Mouse (Mus musculus) urinary bladder, adult 2 months (tissue): ENCODE measurements around the gene Nepro. TPM values are rescaled to one million over a fixed set of nuclear protein-coding genes. Genes with fewer than 3 reads are reported as not detected.
A peak's percentile ranks its signal among the peaks of the same experiment; 100 is the strongest.

Source experiments
- DNase-seq: peaks from one replicate; pipeline ENCODE4 v3.0.0; 2022; ENCODE audit warnings: low spot score
- polyA plus RNA-seq: library from polyadenylated mRNA; depleted of rRNA; stranded (reverse); fragments of >200 nt; gene quantifications from 2 replicates; pipeline ENCODE4 v1.2.3, GENCODE M21; 2012; rRNA removed

Gene Nepro
- 8.8 and 9.5 TPM in 2 replicates for polyA plus RNA-seq

DNA sequence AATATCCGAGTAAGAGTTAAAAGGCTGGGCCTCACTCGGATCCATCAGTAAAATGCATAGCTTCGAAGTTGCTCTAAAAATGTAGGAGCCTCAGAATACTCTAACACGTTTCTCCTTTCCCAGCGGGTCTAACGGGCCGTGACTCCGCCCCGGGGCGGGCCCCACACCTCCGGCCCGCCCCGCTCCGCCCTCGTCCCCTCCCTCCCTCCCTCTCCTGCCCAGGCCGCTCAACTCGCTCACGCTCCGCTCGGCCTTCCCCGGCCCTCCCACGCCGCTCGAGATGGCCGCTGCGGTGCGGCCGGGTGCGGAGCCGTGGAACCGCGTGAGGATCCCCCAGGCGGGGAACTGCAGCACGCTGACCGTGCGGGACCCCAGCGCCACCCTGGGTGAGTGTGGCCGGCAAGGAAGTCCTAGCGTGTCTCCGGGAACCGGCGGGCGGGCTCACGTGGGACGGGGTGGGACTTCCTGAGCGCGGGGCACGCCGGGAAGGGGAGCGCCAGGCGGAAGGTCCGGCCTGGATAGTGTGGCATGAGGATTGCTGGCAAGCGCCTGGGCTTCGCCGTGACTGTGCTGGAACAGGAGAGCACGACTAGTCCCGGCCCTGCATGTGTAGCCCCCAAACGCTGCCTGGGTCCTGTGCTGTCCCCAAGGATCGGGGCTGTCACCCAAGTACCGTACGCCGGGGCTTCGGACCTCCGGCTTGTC, at the start of gene Nepro:
Gene Nepro (plus strand): TSS at position 219 of the 705 bp plus-strand sequence.
- DNase-seq: peak; percentile 99

DNA sequence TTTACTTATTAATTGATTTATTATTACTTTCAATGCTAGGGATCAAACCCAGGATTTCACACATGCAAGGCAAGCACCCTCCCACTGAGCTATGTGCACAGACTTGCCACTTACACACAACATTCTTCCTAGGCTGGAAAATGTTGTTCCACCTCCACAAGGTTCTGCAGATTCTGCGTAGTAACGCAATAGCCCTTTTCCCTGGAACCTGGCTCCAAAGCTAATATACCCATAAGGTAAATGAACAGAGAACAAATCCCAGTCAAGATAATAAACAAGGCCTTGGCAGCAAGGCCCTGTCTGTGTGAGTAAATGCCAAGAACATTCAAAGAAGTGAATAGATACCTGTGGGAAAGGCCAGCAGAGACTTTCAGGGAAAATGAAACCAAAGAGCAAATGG, 47.7 kb upstream of the Nepro start:
- DNase-seq: no peak

DNA sequence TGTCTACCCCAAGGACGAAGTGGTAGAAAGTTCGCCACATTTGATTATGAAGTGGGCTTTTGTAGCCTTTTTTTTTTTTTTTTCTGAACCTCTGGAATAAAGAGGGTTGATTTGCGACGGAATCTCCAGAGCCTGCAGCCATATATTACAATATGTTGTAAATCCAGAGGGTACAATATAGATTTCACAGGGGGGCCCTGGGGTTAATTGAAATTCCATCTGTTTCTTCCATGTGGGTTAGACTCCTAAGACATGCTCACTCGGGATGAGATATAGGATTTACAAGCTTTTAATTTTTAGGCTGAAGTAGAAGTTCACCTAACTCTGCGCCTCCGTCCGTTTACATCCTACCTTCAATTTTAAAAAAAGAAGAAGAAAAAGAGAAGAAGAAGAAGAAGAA, 45.0 kb upstream of the Nepro start:
- DNase-seq: no peak

DNA sequence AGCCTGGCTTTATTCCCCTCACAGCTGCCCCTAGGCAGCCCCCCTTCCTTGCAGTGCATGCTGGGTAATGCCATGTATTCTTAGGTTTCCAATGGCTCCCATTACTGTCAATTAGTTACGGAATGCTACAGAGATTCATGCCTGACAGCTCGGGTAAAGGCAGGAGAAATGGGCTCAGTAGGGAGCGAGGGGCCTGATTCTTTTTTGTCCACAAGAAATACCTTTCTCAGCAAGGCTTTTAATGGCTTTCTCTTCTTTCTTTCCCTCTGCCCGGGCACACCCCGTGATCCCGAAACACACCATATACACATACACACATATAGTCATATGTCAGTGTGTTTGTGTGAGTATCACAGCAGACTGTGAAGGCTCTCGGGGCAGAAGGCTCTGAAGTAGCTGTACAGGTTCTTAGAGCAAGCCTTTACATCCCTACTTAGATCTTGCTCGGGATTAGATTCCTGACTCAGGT, 44.6 kb upstream of the Nepro start:
- no peak for DNase-seq

DNA sequence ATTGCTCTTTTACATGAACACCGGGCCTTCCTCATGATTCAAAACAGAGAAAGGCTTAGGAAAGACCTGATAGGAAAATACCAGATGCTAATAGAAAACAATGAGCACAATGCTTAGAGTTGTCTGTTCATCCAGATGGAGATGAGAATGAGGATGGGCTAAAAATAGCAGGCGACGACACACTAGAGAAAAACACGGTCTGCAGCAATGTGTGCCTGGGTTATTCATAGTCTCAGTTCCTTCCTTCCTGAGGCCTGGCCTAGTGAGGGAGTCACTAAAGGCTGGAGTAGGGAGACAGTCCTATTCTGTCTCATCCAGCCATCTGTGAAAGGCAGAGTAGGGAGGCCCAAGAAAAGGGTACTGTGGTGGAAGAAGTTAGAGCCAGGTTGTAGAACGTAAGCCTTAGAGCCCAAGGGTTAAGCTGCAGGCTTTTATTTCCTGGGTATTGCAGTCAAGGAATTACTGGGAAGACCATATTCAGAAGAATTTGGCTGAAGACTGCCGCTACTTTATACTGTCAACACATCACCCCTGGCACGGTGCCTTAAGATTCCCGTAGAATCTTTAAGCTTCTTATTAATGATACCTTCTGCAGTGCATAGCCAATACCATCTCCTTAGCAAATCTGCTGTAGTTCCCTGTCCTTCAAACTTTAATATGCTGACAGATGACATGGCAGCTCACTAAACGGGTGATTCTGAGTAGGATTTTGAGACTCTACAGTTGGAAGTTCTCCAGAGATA, 43.2 kb upstream of the Nepro start:
- no peak for DNase-seq

DNA sequence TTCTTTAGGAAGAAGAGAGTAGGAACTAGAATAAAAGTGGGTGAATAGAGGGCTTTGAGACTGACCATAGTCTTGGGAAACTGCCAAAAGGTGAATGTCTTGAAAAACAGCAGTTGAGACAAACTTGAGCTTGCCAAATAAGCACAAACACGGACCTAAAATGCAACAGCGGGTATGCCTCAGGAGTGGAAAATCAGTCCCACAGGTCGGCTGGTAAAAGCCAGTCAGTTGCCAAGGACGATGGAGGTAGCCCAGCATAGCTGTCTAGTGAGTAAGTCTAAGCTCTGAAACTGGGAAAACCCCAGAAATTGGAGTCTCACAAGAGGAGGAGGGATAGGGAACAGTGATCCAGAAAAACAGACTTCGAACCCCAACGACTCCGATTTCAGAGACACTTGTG, 39.5 kb upstream of the Nepro start:
- no peak for DNase-seq

DNA sequence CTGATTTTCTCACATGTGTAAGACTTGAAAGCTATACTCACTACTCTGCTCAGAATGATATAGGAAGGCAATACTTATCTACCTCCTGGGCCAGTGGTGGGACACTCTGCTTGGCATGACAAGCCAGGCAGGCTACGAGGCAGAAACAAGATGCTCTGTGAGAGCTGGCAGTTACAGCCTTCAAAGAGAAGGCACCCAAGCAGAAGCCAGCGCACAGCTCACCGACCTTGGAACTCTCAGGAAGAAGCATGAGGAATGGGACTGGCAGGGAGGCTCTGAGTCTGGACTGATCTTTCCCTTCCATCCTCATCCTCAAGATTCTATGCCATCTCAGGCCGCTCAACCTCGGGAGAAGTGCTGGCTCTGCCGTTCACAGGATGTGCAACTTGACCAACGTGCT, 38.7 kb upstream of the Nepro start:
- no peak for DNase-seq

DNA sequence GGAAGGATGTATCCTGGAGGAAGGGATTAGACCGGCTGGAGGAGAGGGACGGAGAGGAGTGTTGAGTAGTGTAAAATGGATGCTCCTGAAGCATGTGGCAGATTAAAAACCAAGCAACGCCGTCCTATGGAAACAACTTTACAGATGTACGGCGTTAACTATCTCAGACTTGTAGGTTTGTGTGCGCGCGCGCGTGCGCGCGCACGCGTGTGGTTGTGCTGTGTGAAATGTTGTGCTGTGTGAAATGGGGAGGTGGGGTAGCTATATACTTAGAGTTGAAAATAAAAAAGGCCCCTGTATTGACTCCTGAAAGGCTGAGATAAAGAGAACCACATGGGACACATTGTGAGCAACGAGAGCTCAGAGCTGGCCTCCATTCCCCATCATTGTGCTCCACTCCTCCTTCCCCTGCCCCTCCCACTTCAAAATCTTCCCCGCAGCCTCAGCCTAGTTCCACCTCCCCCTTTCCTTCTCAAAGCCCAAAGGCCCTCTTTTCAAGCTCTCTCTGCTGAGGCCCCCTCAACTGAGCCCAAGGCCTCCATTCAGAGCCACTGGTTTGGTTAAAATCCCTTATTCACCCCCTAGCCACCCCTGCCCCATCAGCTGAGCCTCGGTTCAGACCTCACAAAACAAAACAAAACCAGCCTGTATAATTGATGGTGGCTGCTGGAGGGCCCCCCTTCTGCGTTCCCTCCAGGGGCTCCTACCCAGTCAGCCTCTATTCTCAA, 36.9 kb upstream of the Nepro start:
- DNase-seq: no peak

DNA sequence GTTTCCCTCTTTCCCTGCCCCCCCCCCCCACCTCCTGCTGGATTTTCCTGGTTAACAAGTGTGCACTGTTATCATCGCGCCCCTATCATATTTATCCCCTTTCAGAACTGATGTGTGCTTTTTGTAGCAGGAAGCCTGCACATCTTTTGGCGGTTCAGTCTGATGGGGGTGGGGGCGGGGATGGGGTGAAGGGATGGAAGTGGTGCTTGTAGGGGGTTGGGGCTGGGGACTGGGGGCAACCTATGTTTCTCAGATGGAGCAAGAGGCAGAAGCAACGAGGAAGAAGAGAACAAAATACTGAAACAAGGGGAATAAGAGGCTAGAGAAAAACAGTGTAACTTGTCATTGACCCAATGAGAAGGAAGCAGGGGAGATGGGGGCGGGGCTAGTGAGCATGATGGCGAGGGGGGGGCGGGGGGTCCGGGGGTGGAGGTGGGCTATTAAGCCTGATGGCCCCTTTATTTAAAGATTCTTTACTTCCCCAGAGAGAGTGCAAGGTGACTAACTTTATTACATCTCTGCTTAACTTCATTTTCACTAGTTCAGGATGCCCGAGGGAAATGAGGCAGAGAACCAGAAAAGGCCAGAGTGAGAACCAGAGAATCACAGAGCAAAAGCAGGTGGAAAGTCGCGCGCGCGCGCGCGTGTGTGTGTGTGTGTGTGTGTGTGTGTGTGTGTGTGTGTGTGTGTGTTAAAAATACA, 36.2 kb upstream of the Nepro start:
- no peak for DNase-seq

DNA sequence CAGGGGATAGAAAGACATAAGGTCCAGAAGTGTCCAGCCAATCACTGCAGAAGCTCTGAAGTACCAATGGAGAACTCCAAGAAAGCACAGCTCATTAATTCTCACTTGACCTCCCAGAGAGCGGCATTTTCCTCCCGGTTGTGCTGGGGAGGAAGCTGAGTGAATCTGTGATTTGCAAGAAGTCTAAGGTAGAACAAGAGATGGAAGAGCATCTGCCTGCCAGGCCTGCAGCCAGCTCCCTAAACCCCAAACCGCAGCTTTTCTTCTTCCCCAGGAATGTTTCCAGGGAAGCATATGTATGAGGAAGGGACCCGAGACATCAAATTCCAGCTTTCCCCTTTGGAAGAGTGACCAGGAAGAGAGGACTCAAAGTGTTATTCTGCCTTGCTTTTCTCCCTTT, 35.6 kb upstream of the Nepro start:
- DNase-seq: no peak

DNA sequence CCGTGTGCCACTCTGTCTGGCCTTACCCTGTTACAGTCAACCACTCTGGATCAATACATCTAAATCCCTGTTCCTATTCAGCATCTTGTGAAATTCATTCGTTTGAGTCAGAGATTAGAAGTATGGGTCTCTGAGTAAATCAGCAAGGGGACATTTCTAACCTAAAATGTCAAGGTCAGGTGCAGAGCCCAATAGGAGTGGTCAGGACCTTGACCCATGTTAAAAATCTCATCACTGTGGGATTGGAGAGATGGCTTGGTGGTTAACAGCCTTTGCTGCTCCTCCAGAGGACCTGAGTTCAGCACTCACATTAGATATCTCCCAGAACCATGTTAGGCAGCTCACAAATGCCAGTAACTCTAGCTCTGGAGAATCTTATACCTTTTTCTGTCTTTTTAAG, 33.6 kb upstream of the Nepro start:
- DNase-seq: no peak

DNA sequence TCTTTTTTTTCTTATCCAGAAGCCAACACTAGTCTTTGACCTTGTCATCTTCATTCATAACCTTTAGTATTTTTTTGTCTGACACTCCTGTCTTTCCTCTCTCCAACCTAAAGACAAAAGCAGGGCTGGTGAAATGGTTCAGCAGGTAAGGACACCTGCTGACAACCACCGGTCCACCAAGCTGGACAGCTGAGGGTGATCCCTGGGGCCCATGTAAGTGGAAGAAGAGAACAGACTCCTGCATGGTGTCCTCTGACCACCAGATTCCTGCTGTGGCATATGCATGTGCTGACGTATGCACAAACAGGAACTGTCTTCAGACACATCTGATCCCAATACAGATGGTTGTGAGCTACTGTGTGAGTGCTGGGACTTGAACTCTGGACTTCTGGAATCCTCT, 33.0 kb upstream of the Nepro start:
- no peak for DNase-seq

DNA sequence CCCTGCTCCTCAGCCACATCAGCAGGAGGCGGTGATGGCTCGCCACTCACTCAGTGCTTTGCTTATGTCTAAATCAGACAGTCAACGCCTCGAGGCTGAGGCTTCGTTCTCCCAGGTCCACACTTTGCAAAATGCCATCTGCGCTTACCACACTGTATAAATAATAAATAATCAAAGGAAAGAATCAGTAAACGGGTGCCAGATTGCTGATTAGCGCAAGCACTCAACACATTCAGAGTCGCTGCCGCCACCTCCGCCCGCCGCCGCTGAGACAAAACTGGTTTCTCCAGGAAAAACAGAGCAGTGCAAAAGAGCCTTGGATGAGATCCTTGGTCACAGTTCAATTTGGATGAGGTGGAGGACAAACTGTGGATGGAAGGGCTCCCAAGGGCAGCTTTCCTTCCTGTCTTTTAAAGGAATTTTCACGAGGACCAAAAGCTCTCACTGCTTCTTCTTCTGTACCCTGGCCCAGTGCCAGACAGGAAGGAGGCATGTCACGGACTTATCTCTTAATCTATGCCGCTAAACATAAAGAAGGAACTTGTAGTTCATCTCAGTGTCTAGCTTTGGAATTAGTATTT, 32.5 kb upstream of the Nepro start:
- no peak for DNase-seq

DNA sequence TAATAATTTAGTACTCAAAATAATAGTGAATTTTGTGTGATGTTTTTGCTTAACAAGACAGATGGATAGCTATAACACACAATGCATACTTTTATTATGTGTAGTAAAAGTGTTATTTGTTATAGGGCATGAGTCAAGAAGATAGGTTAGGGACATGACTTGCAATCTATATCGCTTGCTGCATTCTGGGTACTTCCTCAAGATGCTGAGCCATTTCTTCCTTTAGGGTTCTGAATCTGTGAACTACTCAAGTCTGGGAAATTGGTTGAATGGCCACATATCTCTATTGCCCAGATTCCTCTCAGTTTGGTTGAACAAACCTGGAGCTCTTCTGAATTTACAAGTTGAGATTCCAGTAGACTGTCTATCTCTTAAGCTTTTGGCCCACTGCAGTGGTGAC, 31.6 kb upstream of the Nepro start:
- no peak for DNase-seq

DNA sequence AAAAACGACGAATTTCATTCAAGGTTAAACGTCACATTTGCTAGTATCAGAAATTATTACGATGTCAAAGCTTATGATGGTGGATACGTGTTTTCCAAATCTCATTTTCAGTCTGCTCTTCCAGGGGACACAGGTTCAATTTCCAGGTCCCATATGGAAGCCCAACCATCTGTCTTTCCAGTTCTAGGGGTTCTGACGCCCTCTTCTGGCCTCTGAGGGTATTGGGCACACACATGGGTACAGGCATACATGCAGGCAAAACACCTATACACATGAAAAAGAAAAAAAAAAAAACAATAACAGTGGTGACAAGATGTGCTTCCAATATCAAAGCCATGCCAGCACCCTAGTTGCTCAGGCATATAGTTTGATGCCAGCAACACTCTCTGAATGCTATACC, 30.4 kb upstream of the Nepro start:
- no peak for DNase-seq

DNA sequence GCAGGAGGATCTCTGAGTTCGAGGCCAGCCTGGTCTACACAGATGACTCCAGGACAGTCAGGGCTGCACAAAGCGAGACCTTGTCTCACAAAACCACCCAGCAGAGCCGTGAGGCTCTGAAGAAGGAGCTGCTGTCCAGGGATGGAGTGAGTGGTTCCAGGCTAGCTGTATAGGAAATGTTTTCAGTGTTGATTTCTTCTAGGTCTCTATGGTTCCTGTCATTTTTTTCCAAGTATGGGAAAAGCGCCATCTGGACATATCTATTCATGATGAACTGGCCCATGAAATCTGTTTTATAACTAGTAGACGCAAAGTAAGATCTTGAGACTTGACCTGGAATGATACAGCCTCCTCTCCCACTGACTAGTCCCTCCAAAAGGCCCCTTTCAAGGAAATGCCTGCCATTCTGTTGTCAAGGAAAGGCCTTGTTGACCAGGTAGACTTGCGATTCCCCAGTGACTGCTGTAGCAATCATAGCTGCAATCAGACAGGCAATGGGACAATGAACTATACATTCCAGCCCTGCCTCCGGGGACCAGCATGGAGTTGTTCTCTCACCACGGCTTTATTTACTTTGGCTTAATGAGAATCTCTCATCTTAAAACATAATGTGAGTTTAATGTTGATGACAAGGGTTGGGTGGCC, 28.8 kb upstream of the Nepro start:
- no peak for DNase-seq

DNA sequence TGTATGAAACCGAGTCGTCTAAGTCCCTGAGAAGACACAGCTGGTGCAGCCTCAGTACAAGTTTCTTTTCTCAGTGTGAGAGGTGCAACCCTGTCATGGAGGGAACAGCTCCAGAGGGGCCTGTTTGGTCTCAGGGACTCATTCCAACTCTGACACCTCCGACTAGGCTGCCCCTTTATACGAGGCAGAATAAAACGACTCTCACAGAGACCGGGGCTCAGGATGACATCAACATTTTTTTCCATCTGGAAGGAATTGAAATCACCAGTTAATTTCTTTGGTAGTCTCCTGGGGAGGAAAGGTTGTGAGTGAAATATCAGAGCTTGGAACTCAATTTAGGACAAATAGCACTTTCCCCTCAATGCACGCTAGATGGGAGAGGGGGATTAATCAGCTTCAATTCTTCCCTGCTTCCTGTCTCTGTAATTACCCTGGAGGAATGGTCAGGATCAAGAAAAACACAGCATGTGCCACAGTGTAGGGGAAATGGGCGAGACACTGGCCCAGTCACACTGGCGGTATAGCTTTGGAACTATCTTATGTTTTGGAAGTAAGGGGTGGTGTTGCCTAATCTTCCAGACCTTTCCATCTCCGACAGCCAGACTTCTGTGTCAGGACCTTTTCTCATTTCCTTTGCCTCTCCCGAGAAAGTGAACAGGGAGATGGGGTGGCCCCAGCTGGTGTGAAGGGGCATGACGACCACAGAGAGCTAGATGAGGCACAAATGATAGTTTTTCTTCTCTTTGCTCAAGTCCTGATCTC, 28.1 kb upstream of the Nepro start:
- no peak for DNase-seq

DNA sequence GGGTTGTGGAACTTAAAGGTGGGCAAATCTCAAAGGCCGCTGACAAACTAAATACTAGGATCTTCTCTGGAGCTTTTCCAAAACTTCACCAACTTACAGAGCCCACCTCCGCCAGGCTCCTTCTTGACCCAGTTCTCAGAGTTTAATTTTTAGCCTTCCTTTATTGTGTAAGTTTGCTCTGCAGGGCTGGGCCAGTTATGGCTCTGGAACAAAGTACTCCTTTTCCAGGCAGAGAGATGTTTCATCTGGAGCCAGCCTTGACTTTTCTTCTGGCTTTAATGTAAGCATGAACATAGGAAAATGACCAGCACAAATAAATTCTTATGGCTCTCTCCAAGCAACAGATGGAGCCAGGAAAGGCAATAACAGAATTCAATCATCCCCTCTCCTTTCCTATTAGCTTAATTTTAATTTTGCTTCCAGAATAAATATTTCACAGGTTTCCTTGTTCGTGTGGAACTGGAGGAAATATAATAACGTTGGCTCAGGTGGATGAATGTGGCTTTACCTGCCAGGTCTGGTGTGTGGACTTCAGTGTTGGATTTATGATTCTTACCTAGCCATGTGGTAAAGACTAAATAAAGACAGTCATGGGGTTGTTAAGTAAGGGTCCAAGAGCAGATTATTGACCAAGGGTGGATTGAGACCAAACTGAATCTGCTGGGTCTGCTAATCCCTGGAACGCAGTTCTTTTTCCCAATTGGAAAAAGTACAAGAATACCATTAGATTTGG, 26.5 kb upstream of the Nepro start:
- DNase-seq: no peak

DNA sequence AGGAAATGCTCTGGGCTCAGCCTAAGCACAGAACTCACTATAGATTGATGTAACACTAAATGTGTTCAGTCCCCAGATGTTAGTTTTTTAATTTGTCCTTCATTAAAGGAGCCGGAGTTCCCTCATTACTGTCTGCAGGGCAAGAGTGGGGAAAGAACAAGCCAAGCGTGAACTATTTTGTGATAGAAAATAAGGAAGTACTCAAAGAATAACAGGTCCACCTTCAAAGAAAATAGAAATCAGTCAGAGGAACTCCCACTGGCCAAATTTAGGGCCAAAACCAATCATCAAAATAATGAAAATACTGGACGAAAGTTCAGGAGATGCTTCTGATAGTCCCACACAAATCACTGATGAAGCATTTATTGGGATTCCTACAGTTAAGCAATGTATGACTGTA, 22.9 kb upstream of the Nepro start:
- DNase-seq: no peak

DNA sequence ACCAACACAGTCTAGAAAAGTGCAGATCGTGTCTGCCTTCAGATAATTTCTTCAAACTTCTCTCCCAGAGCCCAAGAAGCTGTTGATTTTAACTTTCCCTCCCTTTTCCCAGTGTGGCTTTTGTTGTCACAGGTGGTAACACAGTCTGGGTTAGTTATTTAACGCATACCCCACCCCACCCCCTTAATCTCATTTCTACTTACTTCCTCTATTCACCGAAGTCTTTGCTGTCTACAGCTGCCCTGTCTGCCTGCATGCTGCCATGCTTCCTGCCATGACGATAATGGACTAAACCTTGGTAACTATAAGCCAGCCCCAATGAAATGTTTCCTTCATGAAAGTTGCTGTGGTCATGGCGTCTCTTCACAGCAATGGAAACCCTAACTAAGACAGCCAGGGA, 21.8 kb upstream of the Nepro start:
- no peak for DNase-seq
